Mouse (Mus musculus): ENCODE data around the gene E030030I06Rik. TPM values are rescaled to one million over a fixed set of nuclear protein-coding genes. Genes with fewer than 3 reads are reported as not detected.

The E030030I06Rik gene
- 22.0 TPM for polyA plus RNA-seq (2017; shearing (Covaris generic))

DNA sequence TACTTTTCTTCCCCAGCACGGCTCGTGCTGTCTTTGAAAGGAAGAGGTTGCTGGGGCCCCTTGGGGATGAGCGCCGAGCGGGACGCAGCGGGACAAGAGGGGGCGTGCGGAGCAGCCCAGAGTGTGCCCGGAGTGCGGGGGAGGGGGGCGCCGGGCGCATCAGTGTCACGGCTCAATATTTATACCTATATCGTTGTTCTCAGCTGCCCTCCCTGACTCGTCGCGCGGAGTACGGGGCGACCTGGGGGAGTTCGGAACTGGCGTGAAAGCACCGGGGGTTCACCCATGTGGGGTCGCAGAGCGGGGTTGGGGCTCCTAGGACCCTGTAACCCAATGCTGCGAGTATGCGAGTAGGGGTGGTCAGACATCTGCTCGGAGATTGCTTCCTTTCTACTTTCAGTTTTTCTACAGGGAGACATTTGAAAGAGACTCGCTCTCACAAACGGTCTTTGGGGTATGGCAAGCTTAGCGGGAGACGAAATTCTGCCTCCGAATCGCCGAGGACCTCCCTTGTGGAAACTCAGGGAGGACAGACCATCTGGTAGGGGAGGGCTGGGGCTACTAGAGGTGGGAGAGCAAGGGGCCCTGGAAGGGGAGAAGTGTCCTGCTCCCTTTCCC, at the start of gene E030030I06Rik:
Gene E030030I06Rik (minus strand): TSS at position 198 of the 618 bp plus-strand sequence.

DNA sequence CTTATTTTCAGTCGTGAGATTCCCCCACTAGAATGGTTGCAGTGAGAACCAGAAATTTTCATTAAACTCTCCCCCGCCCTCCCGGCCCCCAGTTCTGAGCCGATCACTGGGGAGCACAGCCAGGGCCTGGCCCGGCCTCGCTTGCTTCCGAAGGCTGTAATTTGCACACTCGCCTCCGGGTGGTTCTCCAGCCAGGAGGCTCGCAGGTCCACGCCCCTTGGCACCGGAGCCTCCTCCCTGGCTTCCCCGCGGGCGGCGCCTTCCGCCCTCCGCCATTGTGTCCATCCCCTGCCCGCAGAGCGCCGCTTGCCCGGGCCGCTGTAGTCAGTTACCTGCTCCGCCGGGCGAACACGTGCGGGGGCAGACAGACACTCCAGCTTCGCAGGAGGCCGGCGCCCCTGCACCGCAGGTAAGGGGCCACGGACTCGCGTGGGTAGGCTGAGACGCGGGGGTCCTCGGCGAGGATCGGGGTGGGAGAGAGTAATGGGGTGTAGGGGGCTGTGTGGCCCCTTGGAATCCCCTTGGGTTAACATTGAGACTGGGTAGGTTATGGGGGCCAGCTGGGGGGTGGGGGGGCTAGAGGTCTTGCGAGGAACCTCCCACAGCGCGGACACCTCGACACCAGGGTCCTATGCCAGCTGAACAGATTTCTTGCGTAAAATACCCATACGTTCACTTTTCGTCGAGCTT, 9.4 kb upstream of the E030030I06Rik start, which contains the start of the genes Raet1e and H60b:
Gene Raet1e (plus strand): TSS at position 260 of the 690 bp plus-strand sequence.
Gene H60b (plus strand): TSS at position 277 of the 690 bp plus-strand sequence.

DNA sequence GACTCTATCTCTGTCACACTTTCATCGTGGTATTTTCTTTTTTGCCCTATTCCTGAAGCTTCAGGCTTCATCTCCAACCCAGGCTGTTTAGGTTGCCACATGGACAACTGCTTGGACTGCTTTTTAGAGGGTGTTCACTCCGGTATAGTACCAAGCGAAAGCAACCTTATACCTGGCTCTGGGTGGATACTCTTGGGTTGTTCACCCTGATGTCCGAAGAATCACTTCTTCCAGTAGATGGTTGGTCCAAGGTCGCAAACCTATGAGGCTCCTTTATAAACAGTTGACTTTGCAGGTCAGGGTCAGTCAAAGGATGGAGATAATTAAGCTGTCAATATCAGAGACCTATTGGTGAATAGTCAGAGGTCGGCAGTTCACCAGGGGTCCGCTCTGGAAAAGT, 81.1 kb downstream of the E030030I06Rik start, which contains the start of gene 4930444G20Rik:
Gene 4930444G20Rik (minus strand): TSS at position 101 of the 400 bp plus-strand sequence.

Other genes starting within 250 kb of the E030030I06Rik start
- gene 4930444G20Rik, start 81.2 kb downstream of the E030030I06Rik start, polyA plus RNA-seq (2017; shearing (Covaris generic)): not detected
- gene Raet1e, start 9.3 kb upstream of the E030030I06Rik start, polyA plus RNA-seq (2017; shearing (Covaris generic)): 0.23 TPM
- gene H60b, start 9.3 kb upstream of the E030030I06Rik start, polyA plus RNA-seq (2017; shearing (Covaris generic)): 11.9 TPM
- 0.23 TPM for gene Raet1d, start 211.3 kb upstream of the E030030I06Rik start, polyA plus RNA-seq (2017; shearing (Covaris generic))